Mouse (Mus musculus) limb, embryonic 11.5 days (tissue): ENCODE measurements around the gene Agap1. TPM values are rescaled to one million over a fixed set of nuclear protein-coding genes. Genes with fewer than 3 reads are reported as not detected.
A peak's percentile ranks its signal among the peaks of the same experiment; 100 is the strongest.

Experiments used
- ATAC-seq: fragments of 200-750 bp; cut with Nextera tagmentation; 2 replicates; pipeline ENCODE4 v1.8.0; 2017; ENCODE audit warnings: low read depth; ENCODE audit not compliant: insufficient number of reproducible peaks, low FRiP score, low TSS enrichment
- DNase-seq: peaks from one replicate; pipeline ENCODE4 v3.0.0-alpha.2; 2015; ENCODE audit warnings: low spot score
- H3K27ac ChIP-seq: fragments of 300-500 bp; sonication (generic); replicated peaks from 2 replicates; pipeline ENCODE4 v1.5.1; 2014; ENCODE audit warnings: low read depth, mild to moderate bottlenecking, low read length
- H3K27me3 ChIP-seq: fragments of 300-500 bp; sonication (generic); 2 replicates; pipeline ENCODE4 v1.6.1; 2014; ENCODE audit warnings: mild to moderate bottlenecking, low read length, mixed read lengths; ENCODE audit not compliant: control insufficient read depth, insufficient read depth
- H3K36me3 ChIP-seq: fragments of 300-500 bp; sonication (generic); 2 replicates; pipeline ENCODE4 v1.6.1; 2014; ENCODE audit warnings: mild to moderate bottlenecking, low read length, moderate library complexity, mixed read lengths; ENCODE audit not compliant: control insufficient read depth, insufficient read depth
- H3K4me1 ChIP-seq: fragments of 300-500 bp; sonication (generic); 2 replicates; pipeline ENCODE4 v1.6.1; 2014; ENCODE audit warnings: low read length, mixed read lengths; ENCODE audit not compliant: control insufficient read depth, insufficient read depth
- H3K4me2 ChIP-seq: fragments of 300-500 bp; sonication (generic); 2 replicates; pipeline ENCODE4 v1.6.1; 2014; ENCODE audit warnings: low read depth, mild to moderate bottlenecking, moderate library complexity; ENCODE audit not compliant: severe bottlenecking
- H3K4me3 ChIP-seq: fragments of 300-500 bp; sonication (generic); 2 replicates; pipeline ENCODE4 v1.5.1; 2014; ENCODE audit warnings: low read depth, low read length
- H3K9ac ChIP-seq: fragments of 300-500 bp; sonication (generic); 2 replicates; pipeline ENCODE4 v1.6.1; 2014; ENCODE audit warnings: mild to moderate bottlenecking, low read length
- H3K9me3 ChIP-seq: fragments of 300-500 bp; sonication (generic); 2 replicates; pipeline ENCODE4 v1.6.1; 2016; ENCODE audit warnings: low read length; ENCODE audit not compliant: control insufficient read depth
- WGBS: fragments of 180-500 bp; shearing (Covaris S2); extraction: QIAGEN DNeasy Blood & Tissue Kit; methylation state at CpG from one replicate; pipeline ENCODE4 v1.1.7; 2014; 5-methylcytosine and 5-hydroxymethylcytosine counted together
- polyA plus RNA-seq: library from polyadenylated mRNA; unstranded; fragments of >200 nt; fragmentation: Nextera tagmentation; extraction: Ambion mirVana; gene quantifications from 2 replicates; pipeline ENCODE4 v1.2.1, GENCODE M21; 2014

Agap1 gene
- polyA plus RNA-seq, 1 experiment from 2014 or later = 14.0 TPM

GRCm38 (mm10) chr1:89749666-89750065 lies 295.1 kb downstream of the Agap1 start:
- no peaks in the 10 kb centered on the region for H3K36me3 ChIP-seq
- no peak for DNase-seq
- no peak overlapping the region for H3K4me3 ChIP-seq
- no peak overlapping the region for H3K4me2 ChIP-seq
- no peaks in the 10 kb centered on the region for H3K27me3 ChIP-seq
- no peaks in the 10 kb centered on the region for H3K9me3 ChIP-seq
- no peak overlapping the region for H3K9ac ChIP-seq
- H3K4me1 ChIP-seq = peaks cover 9% of the 10 kb centered on the region
- no peak overlapping the region for H3K27ac ChIP-seq
- no peak for ATAC-seq

GRCm38 (mm10) chr1:89750495-89750894 lies 295.9 kb downstream of the Agap1 start:
- H3K27ac ChIP-seq = no peak overlapping the region
- DNase-seq = no peak
- no peak for ATAC-seq
- H3K36me3 ChIP-seq = no peaks in the 10 kb centered on the region
- H3K27me3 ChIP-seq = no peaks in the 10 kb centered on the region
- no peaks in the 10 kb centered on the region for H3K9me3 ChIP-seq
- WGBS = 4% methylated on average over 9 of the region's 9 CpGs
- H3K4me1 ChIP-seq = peaks cover 9% of the 10 kb centered on the region
- peak overlapping the region; percentile 37; the same call in 1 of the 2 replicates for H3K4me2 ChIP-seq
- no peak overlapping the region for H3K9ac ChIP-seq
- H3K4me3 ChIP-seq = no peak overlapping the region

GRCm38 (mm10) chr1:89750921-89751320 lies 296.3 kb downstream of the Agap1 start:
- Histone ChIP-seq H3K27me3 (no peaks in the 10 kb centered on the region), H3K4me1 (peaks cover 9% of the 10 kb centered on the region), H3K27ac (no peak overlapping the region), H3K4me3 (no peak overlapping the region), H3K4me2 (peak overlapping the region; percentile 37; the same call in 1 of the 2 replicates), H3K9ac (no peak overlapping the region), H3K36me3 (no peaks in the 10 kb centered on the region), H3K9me3 (no peaks in the 10 kb centered on the region)
- ATAC-seq (no peak), DNase-seq (peak; percentile 40)
- WGBS = 7% methylated on average over 21 of the region's 21 CpGs

GRCm38 (mm10) chr1:89751344-89751743 lies 296.7 kb downstream of the Agap1 start:
- DNase-seq (no peak), ATAC-seq (no peak)
- no peaks in the 10 kb centered on the region for H3K27me3 ChIP-seq
- no peaks in the 10 kb centered on the region for H3K9me3 ChIP-seq
- no peak overlapping the region for H3K27ac ChIP-seq
- peaks cover 9% of the 10 kb centered on the region for H3K4me1 ChIP-seq
- H3K4me2 ChIP-seq = no peak overlapping the region; the same call in 1 of the 2 replicates
- 66% methylated on average over 11 of the region's 11 CpGs for WGBS
- H3K36me3 ChIP-seq = no peaks in the 10 kb centered on the region
- no peak overlapping the region for H3K9ac ChIP-seq
- no peak overlapping the region for H3K4me3 ChIP-seq

DNA sequence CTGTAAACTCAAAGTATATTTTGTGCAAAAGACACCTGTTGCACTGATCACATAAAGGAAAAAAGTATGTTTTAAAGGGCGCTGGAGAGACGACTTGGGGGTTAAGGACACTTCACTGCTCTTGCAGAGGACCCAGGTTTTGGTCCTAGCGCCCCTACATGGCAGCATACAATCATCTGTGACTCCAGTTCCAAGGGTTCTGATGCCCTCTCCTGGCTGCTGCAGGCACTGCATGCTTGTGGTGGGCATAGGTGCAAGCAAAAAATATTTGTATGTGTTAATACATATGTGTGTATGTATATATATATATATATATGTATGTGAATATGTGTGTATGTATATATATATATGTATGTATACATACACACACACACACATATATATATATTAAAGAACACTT lies 298.1 kb downstream of the Agap1 start:
- DNase-seq (no peak), ATAC-seq (no peak)
- Histone ChIP-seq H3K4me3 (no peak overlapping the region), H3K4me1 (peaks cover 9% of the 10 kb centered on the region), H3K4me2 (no peak overlapping the region), H3K9ac (no peak overlapping the region), H3K9me3 (no peaks in the 10 kb centered on the region), H3K27ac (no peak overlapping the region), H3K27me3 (no peaks in the 10 kb centered on the region), H3K36me3 (no peaks in the 10 kb centered on the region)
- WGBS = 93% methylated on average over 3 of the region's 3 CpGs

DNA sequence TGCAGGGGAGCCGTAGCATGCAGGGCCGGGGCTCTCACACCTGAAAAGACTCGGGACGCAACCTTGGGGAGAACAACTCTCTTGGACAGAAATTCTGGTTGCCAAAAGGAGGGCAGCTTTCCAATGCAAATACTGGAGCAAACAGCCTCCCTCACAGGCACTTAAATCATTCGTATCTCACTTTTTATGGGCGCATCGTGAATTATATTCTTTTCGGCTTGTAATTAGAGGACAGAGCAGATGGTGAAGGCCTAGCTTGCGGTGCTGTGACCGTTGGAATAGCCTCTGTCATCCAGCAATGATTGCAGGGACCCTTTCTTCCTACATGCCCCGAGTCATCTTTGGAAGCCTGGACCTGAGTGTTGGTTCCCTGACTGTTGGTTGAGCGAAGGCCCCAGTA lies 300.8 kb downstream of the Agap1 start:
- Histone ChIP-seq H3K27me3 (no peaks in the 10 kb centered on the region), H3K4me2 (no peak overlapping the region), H3K27ac (no peak overlapping the region), H3K4me1 (peaks cover 8% of the 10 kb centered on the region), H3K4me3 (no peak overlapping the region), H3K9me3 (no peaks in the 10 kb centered on the region), H3K36me3 (no peaks in the 10 kb centered on the region), H3K9ac (no peak overlapping the region)
- ATAC-seq (no peak), DNase-seq (no peak)
- WGBS = 30% methylated on average over 12 of the region's 12 CpGs

DNA sequence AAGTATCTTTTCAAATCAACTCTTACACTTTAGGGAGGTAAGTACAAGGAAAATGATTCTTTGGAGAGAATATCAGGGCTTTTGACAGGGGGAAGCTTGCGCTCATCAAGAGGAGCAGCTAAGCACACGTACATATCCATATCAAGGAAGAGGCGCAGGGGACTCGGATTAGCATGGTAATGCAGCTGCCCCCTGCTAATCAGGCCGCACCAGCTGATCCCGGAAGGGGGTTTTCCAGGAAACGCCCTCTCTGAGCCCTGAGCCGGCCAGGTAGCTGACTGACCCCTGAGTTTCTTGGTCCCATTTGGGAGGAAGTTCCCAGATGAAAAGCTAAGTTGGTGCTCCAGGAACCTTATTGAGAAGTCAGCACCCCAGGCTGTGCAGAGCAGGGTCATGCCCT lies 301.8 kb downstream of the Agap1 start:
- WGBS = 38% methylated on average over 8 of the region's 8 CpGs
- H3K36me3 ChIP-seq = no peaks in the 10 kb centered on the region
- no peak overlapping the region for H3K9ac ChIP-seq
- no peak for DNase-seq
- no peak overlapping the region for H3K4me2 ChIP-seq
- no peaks in the 10 kb centered on the region for H3K9me3 ChIP-seq
- no peak overlapping the region for H3K4me3 ChIP-seq
- no peak for ATAC-seq
- H3K27me3 ChIP-seq = no peaks in the 10 kb centered on the region
- H3K27ac ChIP-seq = no peak overlapping the region
- peaks cover under 1% of the 10 kb centered on the region; the same call in 1 of the 2 replicates for H3K4me1 ChIP-seq

GRCm38 (mm10) chr1:89757545-89757944 lies 302.9 kb downstream of the Agap1 start:
- peak; percentile 43 for DNase-seq
- no peaks in the 10 kb centered on the region for H3K36me3 ChIP-seq
- no peak overlapping the region for H3K4me3 ChIP-seq
- no peak for ATAC-seq
- no peaks in the 10 kb centered on the region for H3K9me3 ChIP-seq
- WGBS = 56% methylated on average over 3 of the region's 3 CpGs
- no peak overlapping the region for H3K4me2 ChIP-seq
- no peaks in the 10 kb centered on the region for H3K27me3 ChIP-seq
- H3K4me1 ChIP-seq = no peaks in the 10 kb centered on the region
- H3K27ac ChIP-seq = no peak overlapping the region
- H3K9ac ChIP-seq = no peak overlapping the region

GRCm38 (mm10) chr1:89763912-89764311 lies 309.3 kb downstream of the Agap1 start:
- no peaks in the 10 kb centered on the region for H3K27me3 ChIP-seq
- H3K36me3 ChIP-seq = no peaks in the 10 kb centered on the region
- peak; percentile 70; the same call in 1 of the 2 replicates for ATAC-seq
- H3K9me3 ChIP-seq = no peaks in the 10 kb centered on the region
- 12% methylated on average over 3 of the region's 3 CpGs for WGBS
- peak; percentile 71 for DNase-seq
- H3K4me2 ChIP-seq = no peak overlapping the region
- no peak overlapping the region for H3K27ac ChIP-seq
- no peak overlapping the region for H3K4me3 ChIP-seq
- H3K9ac ChIP-seq = no peak overlapping the region
- H3K4me1 ChIP-seq = peaks cover 10% of the 10 kb centered on the region
